Mouse (Mus musculus) E14TG2a.4 (cell line): ENCODE results near the gene Rpl38.

Experiments
- CTCF ChIP-seq: conservative IDR thresholded peaks from 2 replicates; pipeline ENCODE4 v1.5.1; 2014; ENCODE audit warnings: low read length
- POU5F1 ChIP-seq: IDR thresholded peaks from 2 replicates; pipeline ENCODE4 v1.6.1; 2014; ENCODE audit warnings: low read length, borderline replicate concordance

GRCm38 (mm10) chr11:114636292-114636691 is 32.0 kb upstream of the Rpl38 start:
- TF ChIP-seq CTCF (peak; percentile 74), POU5F1 (no peak)
